Mouse (Mus musculus): Measurements from ENCODE around the gene Tshr.
"Not testable (repeated sequence)": the region's sequence is repeated elsewhere in the genome, so short reads cannot be mapped to it uniquely, and the experiment has no call there.

Gene Tshr

DNA sequence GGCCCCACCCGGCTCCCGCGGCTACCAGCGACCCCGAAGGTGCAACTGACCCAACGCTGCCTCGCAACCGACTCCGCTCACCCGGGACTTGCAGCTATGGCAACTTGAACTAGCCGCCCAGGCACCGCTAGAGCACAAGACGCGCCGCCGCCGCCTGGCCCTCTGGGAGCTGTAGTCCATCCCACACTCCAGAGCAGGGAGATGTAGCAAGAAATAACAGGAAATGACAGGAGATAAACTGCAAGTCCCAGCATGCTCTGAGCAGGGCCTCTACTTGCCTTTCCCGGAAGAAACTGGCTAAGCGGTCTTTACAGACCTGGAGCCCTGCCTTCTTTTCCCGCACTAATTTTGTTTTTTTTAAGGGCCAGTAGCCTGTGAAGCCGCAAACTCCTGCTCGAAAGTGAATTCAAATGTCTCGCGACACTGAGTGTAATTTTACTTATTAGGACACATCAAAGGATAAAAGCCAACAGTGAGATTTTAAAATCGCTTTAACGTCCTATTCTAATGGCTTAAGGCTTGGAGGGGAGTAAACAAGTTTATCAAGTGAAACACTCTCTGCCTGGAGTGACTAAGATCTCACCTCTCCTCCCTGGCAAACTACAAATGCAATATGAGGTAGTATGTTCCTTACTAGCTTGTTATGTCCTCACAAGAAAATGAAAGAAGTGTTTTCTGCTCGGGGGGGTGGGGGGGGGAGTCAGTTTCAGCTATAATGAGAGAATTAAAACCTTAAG, at the start of gene Tshr, which contains the start of gene Cep128:
Gene Tshr (plus strand): TSS at position 283 of the 737 bp plus-strand sequence.
Gene Cep128 (minus strand): TSS at position 129 of the 737 bp plus-strand sequence.
- peak; percentile 88 to 95 for DNase-seq (ENCODE audit: low spot score in 2 of 2)

DNA sequence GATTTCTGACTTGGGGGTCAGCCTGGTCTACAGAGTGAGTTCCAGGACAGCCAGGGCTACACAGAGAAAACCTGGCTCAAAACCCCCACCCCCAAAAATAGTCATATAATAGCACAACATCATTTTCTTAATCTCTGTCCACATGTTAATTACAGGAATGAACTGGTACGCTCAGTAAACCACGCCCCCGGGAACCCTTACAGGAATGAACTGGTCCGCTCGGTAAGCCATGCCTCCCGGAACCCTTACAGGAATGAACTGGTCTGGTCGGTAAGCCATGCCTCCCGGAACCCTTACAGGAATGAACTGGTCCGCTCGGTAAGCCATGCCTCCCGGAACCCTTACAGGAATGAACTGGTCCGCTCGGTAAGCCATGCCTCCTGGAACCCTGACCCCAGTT, 45.7 kb upstream of the Tshr start:
- not testable (repeated sequence) for DNase-seq (ENCODE audit: low spot score in 2 of 2)

DNA sequence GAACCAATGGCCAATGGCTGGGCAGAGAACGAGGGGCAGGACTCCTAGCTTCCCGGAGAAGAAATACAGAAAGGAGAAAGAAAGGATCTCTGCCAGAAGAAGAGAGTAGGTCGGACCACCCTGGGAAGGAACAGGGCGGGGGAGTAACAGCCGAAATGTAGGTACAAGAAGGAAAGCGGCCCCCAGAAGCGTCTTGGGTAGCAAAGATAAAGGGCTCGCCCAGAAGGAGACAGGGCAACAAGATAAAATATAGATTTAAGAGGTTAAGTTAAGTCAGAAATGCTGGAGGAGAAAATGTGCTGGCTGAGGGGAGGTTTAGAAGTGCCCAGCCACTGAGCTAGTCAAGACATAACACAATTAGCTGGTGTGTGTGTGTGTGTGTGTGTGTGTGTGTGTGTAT, 30.6 kb upstream of the Tshr start:
- DNase-seq (ENCODE audit: low spot score in 2 of 2): no peak

DNA sequence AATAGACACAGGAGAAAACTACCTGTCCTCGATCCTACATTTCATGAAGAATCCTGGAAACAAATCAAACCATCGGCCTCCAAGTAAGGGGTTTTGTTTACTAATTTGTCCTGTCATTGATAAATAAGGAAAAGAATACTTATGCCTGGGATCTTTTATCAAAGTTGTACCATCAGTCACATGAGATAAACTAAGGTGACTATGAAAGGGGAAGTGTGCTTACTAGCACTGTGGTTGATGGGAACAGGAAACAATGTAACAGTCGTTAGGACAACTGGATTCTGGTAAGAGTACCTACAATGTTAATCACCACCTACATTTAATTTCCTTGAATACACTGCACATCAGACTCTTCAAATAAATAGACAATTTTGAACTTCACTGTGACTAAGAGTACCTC, 15.2 kb upstream of the Tshr start:
- DNase-seq (ENCODE audit: low spot score in 2 of 2): no peak

DNA sequence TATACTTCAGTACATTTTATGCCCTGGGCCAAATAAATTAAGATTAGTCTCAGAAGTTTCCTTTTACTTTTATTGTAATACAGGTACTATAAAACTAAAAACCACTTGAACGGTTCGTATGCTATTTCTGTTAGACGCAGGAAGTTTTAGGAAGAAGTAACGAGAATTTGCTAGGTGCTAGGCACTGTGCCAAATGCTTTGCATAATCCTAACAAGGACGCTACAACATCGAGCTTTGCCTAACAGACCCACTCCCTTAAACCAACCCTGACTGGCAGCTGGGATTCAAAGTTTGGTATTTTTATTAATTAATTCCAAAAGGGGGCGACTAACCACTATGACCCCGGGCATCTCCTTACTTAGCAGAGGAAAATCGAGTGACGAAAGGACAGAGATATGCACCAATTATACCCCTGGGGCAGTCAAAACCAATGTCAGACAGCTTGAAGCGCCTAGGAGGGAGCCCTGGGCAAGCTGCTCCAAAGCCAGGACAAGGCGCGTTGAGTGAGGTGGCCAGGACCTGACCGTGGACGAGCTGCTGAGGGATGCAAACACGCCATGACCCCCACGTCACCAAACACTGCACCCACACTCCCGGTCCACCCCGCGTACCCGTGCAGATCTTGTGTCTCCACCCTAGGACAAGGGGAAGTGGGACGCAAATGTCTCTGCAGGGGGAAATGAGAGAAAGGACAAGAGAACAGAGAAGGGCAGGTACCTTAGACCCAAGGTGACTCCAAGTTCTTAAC, 673 bp upstream of the Tshr start:
- DNase-seq (ENCODE audit: low spot score in 2 of 2): peak in 1 of 2 experiments; percentile 61

DNA sequence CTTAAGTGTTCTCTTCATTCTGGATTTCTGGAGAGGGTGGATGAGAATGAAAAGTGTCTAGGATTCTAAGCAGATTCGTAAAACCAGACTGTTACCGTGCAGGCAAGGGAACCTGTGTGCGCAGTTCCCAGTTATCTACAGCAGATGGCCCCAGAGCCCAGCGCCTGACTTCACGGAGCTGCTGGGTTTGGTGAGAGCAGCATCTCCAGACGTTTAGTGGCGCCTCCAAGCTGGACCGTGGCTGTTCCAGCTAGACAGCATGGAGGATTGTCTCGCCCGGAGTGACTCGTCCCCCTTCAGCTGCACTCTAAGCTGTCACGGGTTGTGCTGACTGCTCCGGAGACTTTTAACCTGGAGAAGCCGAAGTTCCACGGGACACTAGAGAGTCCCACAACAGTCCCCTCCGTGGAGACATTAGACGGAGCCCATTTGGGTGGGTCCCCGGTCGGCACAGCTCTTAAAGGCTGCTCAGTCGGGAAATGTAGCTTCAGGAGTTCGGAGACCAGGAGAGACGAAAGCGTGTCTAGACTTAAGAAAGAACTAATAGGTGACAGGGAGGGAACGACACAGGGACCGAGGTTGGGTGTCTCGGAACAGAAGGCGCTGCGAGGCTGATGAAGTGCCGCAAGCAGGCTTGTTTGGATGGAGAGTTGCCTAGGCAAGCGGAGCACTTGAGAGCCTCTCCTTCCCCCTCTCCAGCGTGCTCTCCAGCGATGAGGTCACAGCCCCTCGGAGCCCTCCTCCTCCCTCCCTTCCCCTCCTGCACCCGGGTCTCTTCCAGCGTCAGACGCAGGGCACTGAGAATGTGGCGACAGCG, 16.1 kb downstream of the Tshr start:
- peak in 1 of 2 experiments; percentile 53 for DNase-seq (ENCODE audit: low spot score in 2 of 2)

DNA sequence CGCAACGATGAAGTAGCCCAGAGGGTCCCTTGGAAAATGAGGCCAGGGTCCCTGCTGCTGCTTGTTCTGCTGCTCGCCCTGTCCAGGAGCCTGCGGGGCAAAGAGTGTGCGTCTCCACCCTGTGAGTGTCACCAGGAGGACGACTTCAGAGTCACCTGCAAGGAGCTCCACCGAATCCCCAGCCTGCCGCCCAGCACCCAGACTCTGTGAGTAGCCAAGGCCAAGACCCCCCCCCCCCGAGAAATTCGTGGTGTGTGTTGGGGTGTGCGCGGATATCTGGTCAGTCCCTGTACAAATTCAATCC, 16.6 kb downstream of the Tshr start:
- no peak for DNase-seq (ENCODE audit: low spot score in 2 of 2)

DNA sequence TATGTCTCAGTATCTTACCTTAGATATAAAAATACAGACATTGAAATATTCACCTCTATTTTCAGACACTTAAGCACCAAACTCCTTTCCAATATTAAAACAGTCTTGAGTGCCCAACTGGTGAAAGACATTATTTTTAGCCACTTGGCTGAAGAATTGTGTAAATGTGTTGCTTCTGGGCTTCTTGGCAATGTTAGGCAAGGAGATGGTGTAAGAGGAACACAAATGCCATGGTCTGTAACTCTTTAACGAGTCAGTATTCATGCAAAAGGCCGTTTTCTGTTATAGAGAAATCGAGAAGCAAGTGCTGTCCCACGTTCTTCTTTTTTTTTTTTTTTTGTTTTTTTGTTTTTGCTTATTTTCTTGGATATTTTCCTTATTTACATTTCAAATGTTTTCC, 25.9 kb downstream of the Tshr start:
- no peak for DNase-seq (ENCODE audit: low spot score in 2 of 2)

DNA sequence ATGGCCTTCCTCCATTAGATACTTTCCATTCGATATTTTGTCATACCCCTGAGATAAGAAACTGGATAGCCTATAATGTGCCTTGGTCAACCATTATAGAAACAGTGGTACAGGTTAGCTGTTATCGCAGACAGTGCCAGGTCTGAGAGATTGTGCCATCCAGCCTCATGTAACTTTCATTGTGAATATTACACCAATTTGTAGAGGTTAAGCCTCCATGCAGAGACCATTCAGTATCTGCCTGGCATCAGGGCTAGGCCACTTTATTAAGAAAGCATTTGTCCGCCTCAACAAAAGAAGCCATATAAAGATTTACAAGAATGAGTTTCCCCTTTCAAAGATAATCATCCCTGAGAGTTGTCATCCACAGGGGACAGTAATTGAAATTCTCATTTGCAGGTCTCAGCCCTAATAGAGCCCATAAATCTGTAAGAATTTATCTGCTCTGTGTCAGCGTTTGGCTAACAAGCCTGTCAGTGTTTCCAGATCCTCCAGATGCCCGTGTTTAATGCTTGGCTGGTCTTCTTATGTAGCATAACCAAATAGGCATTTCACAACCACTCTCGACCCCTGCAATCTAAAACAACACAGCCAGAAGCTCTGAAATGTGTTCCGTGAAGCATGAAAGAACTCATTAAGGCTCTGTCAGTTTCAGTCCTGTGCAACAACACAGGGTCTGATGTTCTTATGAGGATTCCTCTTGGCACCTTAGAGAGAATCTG, 28.3 kb downstream of the Tshr start:
- no peak for DNase-seq (ENCODE audit: low spot score in 2 of 2)

DNA sequence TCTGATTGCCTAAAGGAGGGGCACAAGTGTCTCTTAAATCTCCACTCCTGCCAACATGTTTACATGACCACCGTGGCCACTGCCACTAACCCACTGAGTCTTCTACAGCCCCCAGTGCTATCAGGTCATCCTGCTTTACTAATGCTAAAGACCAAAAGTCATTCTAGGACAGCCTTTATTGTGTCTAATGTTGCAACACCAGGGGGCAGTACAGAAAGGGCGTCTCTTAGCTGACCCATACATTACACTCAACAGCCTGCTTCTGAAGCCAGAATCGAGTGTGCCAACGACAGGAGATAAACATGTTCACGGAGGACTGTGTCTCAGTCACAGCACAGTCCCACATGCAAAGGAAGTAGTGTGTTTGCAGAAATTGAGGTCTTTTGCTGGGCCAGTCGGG, 30.7 kb downstream of the Tshr start:
- DNase-seq (ENCODE audit: low spot score in 2 of 2): no peak

DNA sequence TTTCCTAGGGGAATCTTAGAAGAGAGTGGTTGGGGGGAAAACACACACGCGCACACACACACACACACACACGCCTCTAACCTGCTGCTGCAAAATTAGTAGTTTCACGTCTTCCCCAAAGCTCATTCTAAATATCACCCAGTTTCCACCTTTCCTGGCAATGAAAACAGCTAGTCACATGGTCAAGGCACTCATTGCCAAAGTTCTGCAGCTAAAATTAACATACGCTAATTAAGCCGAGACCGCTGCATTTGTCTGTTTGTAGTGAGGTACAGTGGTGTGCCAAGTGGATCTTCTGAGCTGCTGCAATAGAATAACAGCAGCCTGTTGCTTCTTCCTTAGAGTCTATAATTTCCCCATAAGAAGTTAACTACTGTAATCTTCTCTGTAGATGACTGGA, 32.5 kb downstream of the Tshr start:
- no peak for DNase-seq (ENCODE audit: low spot score in 2 of 2)

DNA sequence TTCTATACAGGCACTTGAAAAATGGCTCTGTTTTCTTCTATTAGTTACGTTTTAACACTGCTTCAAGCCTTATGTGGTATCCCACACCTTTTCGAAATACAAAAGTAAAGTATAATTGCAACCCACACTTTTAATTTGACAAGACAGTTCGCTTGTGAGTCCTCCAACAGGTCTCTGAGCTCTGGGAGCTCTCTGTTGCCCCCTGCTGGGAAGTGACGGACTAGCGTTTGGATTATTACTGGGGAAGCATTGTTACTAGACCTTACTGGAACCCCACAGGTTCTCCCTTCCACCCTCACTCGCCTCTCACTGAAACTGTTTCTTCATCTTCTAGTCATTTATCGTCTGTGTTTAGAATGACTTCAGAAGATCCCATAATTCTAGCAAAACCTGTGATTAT, 34.4 kb downstream of the Tshr start:
- peak; percentile 52 to 75 for DNase-seq (ENCODE audit: low spot score in 2 of 2)

DNA sequence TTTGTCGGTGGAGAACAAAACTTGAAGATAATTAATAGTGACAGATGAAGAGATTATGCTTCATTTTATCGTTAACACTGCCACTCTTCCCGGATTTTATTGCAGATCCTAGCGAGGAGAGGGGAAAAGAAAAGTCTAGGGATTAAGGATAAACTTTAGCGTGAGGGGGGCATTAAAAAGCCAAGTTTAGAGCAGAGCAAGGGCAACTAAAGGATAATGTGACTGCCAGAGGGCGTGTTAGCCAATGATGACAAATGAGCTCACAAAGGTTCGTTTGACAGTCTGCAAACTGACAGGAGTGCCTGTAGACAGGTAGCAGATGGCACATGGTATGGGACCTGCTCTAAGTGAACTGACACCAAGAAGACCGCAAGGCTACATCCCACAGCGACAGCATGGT, 36.9 kb downstream of the Tshr start:
- no peak for DNase-seq (ENCODE audit: low spot score in 2 of 2)

DNA sequence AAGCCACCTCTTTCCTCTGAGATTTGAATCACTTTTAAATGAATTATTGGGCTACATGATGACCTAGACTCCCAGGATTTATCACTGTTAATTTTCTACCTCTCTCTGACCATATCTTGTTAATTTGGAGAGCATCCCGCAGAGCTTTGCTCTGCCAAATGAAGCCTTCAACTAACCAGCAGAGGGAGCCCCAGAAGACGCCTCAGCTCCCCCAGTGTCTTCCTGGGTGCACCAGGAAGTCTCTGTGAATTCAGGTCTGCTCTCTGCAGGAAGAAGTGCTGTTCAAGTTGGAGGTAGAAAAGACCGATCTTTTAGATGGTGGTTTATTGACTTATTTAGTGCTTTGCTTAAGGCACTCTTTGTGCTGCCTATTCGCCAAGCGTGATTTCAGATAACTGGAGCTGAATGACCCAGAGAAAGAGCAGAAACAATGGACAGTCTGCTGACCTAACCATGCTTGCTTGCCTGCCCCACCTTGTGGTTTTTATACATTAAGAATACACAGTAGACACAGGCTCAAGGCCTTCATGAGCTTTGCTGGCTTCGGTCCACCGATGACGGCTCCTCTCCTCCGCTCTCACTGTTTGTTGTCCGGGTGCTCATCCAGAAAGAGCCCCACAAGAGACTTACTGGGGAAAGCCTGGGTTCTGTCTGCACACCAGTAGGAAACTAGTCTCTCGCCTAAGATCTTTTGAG, 38.9 kb downstream of the Tshr start:
- peak in 1 of 2 experiments; percentile 34 for DNase-seq (ENCODE audit: low spot score in 2 of 2)

DNA sequence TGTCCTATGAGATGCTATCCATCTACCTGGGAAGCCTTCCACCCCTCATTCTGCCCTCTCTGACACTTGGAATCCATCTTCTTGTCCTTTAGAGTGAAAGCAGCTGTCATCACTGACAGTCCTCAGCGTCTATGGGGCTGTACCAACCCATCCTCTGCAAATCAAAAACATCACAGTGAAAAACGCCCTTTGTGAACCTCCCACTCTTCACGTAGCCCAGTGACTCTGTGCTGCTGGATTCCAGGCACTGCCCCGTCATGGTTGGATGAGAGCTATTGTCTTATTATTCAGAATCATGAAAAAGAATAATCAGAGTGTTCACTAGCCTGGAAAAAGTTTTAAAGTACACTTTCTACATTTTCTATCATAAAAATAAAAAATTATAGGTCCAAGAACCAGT, 42.1 kb downstream of the Tshr start:
- DNase-seq (ENCODE audit: low spot score in 2 of 2): no peak

DNA sequence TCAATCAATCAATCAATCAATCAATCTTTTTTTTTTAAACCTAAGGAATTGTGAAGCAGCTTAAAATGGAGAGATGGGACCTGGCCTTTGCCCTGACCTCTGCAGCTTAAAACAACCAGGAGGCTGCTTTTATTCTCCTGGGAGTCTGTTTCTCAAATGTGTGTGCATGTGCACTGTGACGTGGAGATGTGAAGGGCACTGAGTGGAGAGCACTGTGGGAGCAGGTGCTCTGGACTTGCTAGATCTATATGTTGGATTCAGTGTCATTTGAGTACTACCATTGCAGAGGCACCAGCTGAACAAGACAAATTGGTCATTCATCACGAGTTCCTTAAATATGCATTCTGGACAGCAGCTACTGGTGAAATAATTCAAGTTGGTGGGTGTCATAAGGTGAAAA, 42.8 kb downstream of the Tshr start:
- no peak for DNase-seq (ENCODE audit: low spot score in 2 of 2)

DNA sequence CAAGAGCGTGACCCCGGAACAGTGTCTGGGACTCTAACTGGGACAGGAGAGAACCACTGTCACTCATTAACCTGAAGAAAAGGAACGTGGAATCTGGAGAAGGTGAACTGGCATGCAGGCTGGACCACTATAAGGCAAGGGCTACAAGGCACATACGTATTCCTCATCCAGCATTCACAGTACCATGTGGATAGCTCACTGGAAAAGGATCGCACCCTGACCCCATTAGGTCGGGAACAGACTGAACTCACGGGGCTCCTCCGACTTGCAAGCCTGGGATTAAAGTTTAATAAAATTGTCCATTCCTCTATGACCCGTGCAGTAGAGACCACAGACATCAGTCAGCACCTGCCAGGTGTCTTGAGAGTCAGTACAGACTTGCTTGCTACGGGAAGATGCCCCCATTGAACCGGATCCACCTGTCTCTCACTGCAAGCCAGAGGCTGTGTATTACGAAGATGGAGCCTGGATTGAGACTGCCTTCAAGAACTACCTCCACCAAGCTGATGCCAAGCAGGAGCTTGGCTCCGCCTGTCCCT, 97.9 kb downstream of the Tshr start:
- no peak for DNase-seq (ENCODE audit: low spot score in 2 of 2)

DNA sequence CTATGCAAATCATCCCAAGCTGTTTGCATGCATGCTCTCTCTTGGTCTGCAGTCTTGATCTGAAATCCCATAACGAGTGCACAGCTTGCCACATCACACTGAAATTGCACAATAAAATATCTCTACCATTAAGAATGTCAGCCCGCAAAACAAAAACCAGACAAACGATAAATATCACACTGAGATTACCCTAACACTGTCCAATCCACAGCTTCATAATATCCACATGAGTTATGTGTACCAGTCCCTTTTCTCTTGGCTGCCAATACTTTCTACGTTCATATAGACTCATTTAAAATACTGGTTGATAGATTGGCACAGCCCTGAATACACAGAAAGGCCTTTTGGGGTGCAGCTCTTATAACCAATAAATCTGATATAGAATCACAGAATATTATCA, 102.0 kb downstream of the Tshr start:
- no peak for DNase-seq (ENCODE audit: low spot score in 2 of 2)

DNA sequence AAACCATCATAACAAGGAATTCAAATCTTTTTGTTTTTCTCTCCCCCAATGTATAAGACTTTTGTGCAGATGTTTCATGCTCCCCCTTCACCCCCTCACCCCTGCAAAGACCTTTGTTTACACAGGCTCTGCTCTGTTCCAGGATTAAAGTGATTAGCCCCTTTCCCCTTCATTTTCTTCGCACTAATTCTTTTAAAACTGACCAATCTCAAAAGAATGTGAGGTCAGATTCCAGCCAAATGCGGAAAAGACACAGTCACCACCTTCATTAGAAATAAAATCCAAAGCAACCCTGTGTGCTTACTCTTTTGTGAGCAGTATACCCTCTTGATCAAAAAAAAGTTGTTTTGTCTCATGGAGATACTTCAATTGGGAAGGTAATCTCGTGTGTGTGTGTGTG, 104.0 kb downstream of the Tshr start:
- DNase-seq (ENCODE audit: low spot score in 2 of 2): no peak

DNA sequence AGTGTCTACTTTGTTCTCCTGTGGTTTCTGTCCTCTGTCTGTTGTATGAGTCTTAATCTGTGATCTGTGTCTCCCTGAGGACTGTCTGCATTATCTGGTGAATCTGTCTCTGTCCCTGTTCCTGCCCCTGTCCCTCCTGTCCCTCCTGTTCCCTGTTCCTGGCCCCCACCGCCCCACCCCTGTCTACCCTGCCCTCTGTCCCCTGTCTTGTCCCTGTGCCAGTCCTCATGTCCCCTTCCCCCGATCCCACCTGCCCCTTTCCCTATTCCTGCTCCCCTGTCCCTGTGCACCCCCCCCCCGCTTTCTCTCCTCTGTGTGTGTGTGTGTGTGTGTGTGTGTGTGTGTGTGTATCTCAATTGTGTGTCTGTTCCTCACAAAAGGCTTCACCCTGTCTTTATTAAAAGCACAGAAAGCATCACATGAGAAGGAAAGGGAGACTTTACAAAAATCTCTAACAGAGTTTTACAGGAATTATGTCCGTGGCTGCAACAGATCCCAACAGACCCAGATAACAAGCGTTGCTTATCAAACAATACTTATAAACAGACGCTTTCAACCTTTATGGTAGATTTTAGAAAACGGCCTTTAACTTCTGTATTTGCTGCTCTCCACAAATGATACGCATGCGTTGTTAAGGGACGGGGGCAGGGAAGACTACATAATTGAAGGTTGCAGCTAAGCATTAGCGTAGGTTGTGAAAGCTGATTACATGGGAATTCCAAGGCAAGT, 111.3 kb downstream of the Tshr start:
- no peak for DNase-seq (ENCODE audit: low spot score in 2 of 2)

DNA sequence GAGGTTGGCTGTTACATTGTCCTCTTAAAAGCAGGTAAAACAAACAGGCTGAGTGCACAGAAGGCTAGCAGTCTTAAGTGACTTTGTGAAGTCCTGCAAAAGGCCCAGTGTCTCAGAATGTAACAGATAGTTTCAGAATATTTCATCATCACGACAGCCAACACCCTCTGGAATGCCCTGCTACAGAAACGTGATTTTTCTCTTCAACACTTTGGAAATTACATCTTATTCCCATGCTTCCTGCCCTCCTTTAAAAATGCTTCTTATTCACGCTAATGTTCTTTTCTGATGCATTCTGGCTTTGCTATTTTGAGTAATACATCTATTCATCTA, 111.8 kb downstream of the Tshr start:
- no peak for DNase-seq (ENCODE audit: low spot score in 2 of 2)
